Mouse (Mus musculus) heart, adult 2 months (tissue): ENCODE results near the gene Agap1.

ENCODE experiments used
- CTCF ChIP-seq: fragments of 200-600 bp; IDR thresholded peaks from 2 replicates; pipeline ENCODE4 v1.8.1; 2022; ENCODE audit warnings: antibody characterized with exemption, mild to moderate bottlenecking, moderate library complexity
- EP300 ChIP-seq: fragments of 200-500 bp; IDR thresholded peaks from 2 replicates; pipeline ENCODE4 v1.6.1; 2011; ENCODE audit warnings: low read depth, low read length, control low read depth; ENCODE audit not compliant: insufficient read depth
- POLR2A ChIP-seq: fragments of 200-500 bp; IDR thresholded peaks from 2 replicates; pipeline ENCODE4 v1.6.1; 2011; ENCODE audit warnings: mild to moderate bottlenecking, low read depth, low read length, control low read depth; ENCODE audit not compliant: insufficient read depth

DNA sequence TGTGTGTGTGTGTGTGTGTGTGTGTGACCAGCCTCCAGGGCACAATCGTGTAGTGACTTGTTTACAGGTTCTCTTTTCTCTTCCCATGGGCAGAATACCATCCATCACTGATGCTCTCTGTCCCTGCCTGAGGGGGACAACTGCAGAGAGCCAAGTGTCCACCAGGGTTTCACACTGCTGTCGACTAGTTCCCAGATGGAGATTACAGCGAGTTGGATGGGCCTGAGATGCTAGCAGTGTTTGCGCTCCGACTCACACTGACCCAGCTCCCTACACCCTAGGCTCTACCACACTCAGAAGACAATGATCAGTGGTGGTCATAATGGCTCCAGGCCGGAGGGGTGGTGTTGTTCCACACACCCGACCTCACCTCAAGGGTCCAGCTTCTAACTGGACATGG, 101.4 kb downstream of the Agap1 start:
- 0 out of 2 replicates have a peak, but pooled peaks have one; percentile 9 for TF ChIP-seq CTCF
- TF ChIP-seq EP300: no peak
- TF ChIP-seq POLR2A: no peak
